Mouse (Mus musculus) heart, postnatal 25 days (tissue): Measurements from ENCODE around the gene Asb16. TPM values are rescaled to one million over a fixed set of nuclear protein-coding genes. Genes with fewer than 3 reads are reported as not detected.

Source experiments
- DNase-seq: peaks from one replicate; pipeline ENCODE4 v3.0.0; 2022; ENCODE audit warnings: low spot score
- intact Hi-C: fragments of 180-260 bp; cut with DNase I; formaldehyde crosslinking; loops from one replicate; pipeline ENCODE4 v1.15.1; 2025
- microRNA-seq: library from miRNA; unstranded; fragments of <30 nt; microRNA quantifications from one replicate; pipeline ENCODE4 v1.2.0, GENCODE M21; 2022
- total RNA-seq, 2 experiments: library from RNA; stranded (reverse); gene quantifications; 2 replicates each; pipeline ENCODE4 v1.2.3; 2021

Gene Asb16
- total RNA-seq, 2 experiments from 2014 or later = 0.61 to 0.68 TPM

DNA sequence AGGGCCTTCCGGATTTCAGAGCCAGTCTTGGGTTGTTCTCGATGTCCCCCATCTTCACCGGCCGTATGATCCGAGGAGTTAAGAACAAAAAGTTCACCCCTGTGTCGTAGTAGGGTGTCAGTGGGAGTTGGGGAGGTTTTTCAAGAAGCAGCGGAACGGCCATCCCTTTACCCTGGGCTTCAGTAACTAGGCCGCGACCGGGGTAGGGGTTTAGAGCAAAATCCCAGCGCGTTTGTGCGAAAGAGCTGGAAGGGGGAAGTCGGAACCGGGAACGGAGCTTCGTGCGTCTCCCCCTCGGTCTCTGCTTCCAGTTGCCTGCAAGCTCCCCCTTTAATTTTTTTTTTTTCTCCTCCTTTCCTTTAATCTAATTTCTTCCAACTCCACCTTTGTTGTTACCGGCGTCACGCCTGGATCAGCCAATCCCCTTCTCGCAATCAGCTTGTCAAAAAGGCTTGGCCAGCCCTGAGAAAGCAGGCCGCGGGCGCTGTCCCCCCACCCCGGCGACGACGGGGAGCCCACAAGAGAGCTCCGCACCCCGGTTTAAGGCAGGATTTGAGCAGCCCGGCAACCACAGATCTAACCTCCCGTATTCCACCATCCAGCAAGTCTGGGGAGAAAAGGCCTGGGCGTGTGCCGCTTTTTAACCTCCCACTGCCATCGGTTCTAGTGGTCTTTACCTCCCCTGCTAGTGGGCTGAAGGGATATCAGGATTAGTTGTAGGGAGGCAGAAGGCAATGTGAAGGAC is 51.6 kb downstream of the Asb16 start:
- intact Hi-C loops = loop anchor here (2.0 kb wide), 1 partner anchor 15 kb away; no protein-coding TSS in a partner anchor
- peak; percentile 83 for DNase-seq

DNA sequence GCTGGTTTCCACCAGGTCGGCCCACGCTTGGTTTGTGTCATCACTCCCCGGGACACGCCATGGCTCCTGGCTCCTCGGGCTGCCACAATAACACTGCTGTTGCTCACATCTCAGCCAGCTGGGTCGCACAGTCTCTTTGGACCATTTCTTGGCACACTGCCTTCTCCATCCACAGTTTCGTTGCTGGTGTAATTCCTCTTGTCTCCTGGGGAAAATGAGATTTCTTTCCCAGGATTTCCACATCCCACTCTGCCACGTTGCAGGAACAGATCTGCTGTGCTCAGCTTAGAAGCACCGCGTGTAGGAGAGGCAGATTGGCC is 52.1 kb downstream of the Asb16 start:
- intact Hi-C loops = loop anchor here (2.0 kb wide), 1 partner anchor 14 kb away; no protein-coding TSS in a partner anchor
- DNase-seq = peak; percentile 80

DNA sequence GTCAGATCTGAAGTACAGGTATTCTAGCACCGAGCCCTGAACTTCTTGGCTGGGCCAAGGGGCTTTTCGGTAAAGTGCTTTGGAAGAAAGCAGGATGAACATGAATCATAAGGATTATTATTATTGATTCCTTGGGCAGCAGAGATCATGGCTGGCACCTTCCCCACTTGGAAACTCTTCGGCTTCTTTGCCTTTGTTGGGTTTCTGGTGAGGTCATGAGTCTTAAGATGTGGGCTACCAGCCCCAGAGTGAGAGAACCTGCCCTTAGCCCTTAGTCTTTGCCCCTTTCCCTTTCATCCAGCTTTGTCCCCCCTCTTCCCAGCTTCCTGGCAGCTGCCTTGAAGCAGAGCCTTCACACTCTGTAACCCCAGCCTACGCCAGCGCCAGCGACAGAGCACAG is 53.4 kb downstream of the Asb16 start:
- DNase-seq = no peak
- intact Hi-C loops = loop anchor here (2.0 kb wide), 1 partner anchor 13 kb away; no protein-coding TSS in a partner anchor

DNA sequence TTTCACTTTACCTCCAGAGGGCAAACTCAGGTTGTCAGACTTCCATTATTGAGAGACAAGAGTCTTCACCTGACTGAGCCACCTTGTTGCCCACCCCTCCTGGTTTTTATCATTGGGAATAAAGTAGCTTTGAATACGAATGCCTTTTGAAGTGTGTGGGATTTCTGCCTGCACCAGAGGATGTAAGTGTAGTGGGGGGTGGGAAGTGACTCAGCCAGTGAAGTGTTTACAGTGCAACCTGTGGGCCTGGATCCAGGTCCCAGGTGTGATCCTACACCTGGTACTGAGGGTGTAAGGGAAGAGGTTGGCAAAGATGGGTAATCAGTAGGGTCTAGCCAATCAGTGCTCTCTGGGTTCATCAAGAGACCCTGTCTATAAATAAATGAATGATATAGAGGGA is 55.0 kb downstream of the Asb16 start:
- intact Hi-C loops = no loop called here
- no peak for DNase-seq

DNA sequence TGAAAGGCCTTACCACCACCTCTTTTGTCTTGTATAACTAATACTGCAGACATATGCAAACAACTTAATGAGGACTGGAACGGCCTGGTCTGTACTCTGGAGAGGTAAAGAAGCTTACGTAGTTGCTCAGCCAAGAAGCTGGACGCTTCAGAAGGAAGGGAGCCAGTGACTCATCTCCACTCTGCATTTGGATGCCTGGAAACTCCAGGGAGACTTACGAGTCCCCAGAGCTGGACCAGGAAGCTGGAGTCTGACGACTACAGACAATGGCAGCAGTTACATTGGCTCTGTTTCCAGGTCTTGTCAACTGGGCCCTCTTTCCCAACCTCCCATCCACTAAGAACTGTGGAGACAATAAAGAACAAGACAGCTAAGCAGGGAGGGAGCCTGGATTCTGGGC is 58.7 kb downstream of the Asb16 start:
- DNase-seq = no peak
- intact Hi-C loops = no loop called here

DNA sequence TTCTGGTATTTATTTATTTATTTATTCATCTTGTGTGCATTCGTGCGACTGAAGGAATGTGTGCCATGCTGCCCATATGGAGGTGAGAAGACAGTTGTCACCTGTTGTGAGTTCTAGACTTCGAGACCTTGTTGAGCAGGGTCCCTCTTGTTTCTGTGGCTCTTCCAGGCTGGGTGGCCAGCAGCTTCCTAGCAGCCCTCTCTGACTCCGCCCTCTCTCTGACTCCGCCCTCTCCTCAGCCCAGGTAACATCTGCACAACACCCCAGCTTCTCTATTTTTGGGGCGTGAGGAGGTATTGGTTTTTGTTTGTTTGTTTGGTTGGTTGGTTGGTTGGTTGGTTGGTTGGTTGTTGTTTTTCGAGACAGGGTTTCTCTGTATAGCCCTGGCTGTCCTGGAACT is 59.3 kb downstream of the Asb16 start:
- intact Hi-C loops = no loop called here
- DNase-seq = no peak

Small RNAs within 50 kb of the gene (microRNA-seq; reads per million reads assigned to microRNA genes)
- 6.1 reads per million, percentile 17 among the genes with 10 or more reads in this experiment for gene Mir8101

Other genes with a start within 250 kb of the Asb16 start
- gene Mpp3, start 240.3 kb upstream of the Asb16 start, total RNA-seq = 1 to 10 TPM; 1.9 to 2.1 TPM
- gene Cd300lg, start 227.2 kb upstream of the Asb16 start, total RNA-seq = 10 to 100 TPM; 50.1 to 62.2 TPM
- gene Mpp2, start 180.2 kb upstream of the Asb16 start, total RNA-seq = 1 to 10 TPM; 2.3 to 2.7 TPM
- gene Ppy, start 167.4 kb upstream of the Asb16 start, total RNA-seq = not detected
- gene Pyy, start 160.9 kb upstream of the Asb16 start, total RNA-seq = not detected
- gene Nags, start 123.2 kb upstream of the Asb16 start, total RNA-seq = not detected
- 10 to 100 TPM; 14.3 to 17.5 TPM for gene Tmem101, start 112.3 kb upstream of the Asb16 start, total RNA-seq
- gene Lsm12, start 83.4 kb upstream of the Asb16 start, total RNA-seq = 10 to 100 TPM; 46.6 to 51.5 TPM
- 10 to 100 TPM; 40.3 to 41.8 TPM for gene G6pc3, start 79.1 kb upstream of the Asb16 start, total RNA-seq
- 100 to 1,000 TPM; 129 to 136 TPM for gene Hdac5, start 38.6 kb upstream of the Asb16 start, total RNA-seq
- gene BC030867, start 19.9 kb upstream of the Asb16 start, total RNA-seq = under 1 TPM; 0.10 to 0.39 TPM
- 10 to 100 TPM; 20.7 to 23.3 TPM for gene Tmub2, start 16.2 kb downstream of the Asb16 start, total RNA-seq
- 10 to 100 TPM; 21.1 to 21.7 TPM for gene Atxn7l3, start 27.9 kb downstream of the Asb16 start, total RNA-seq
- 10 to 100 TPM; 56.7 to 57.3 TPM for gene Ubtf, start 51.0 kb downstream of the Asb16 start, total RNA-seq
- 1 to 10 TPM; 5.3 to 9.5 TPM for gene Slc4a1, start 97.5 kb downstream of the Asb16 start, total RNA-seq
- not detected for gene Rundc3a, start 124.7 kb downstream of the Asb16 start, total RNA-seq
- 100 to 1,000 TPM; 163 to 175 TPM for gene Slc25a39, start 139.2 kb downstream of the Asb16 start, total RNA-seq
- gene Grn, start 161.6 kb downstream of the Asb16 start, total RNA-seq = 100 to 1,000 TPM; 101 to 104 TPM
- 1 to 10 TPM; 5.8 to 6.5 TPM for gene Fam171a2, start 178.9 kb downstream of the Asb16 start, total RNA-seq
- 1 to 10 TPM; 3.5 to 4.5 TPM for gene Itga2b, start 201.4 kb downstream of the Asb16 start, total RNA-seq